Mouse (Mus musculus): Measurements from ENCODE around the gene Vti1a.

Gene Vti1a

GRCm38 (mm10) chr19:55382745-55383144 lies 66.7 kb downstream of the Vti1a start:
- DNase-seq: no peak

GRCm38 (mm10) chr19:55384634-55385033 lies 68.5 kb downstream of the Vti1a start:
- no peak for DNase-seq

- DNase-seq: no peak
Observed at GRCm38 (mm10) chr19:55389019-55389418, 72.9 kb downstream of the Vti1a start.

GRCm38 (mm10) chr19:55390323-55390722 lies 74.2 kb downstream of the Vti1a start:
- no peak for DNase-seq

GRCm38 (mm10) chr19:55401638-55402037 lies 85.5 kb downstream of the Vti1a start:
- no peak for DNase-seq

- peak; percentile 82 for DNase-seq
Observed at GRCm38 (mm10) chr19:55408486-55408885, 92.4 kb downstream of the Vti1a start.

- DNase-seq: no peak
Observed at GRCm38 (mm10) chr19:55411415-55411814, 95.3 kb downstream of the Vti1a start.

GRCm38 (mm10) chr19:55411894-55412293 lies 95.8 kb downstream of the Vti1a start:
- DNase-seq: no peak

- DNase-seq: peak; percentile 55
Observed at GRCm38 (mm10) chr19:55414050-55414449, 98.0 kb downstream of the Vti1a start.

- DNase-seq: no peak
Observed at GRCm38 (mm10) chr19:55418756-55419155, 102.7 kb downstream of the Vti1a start.

GRCm38 (mm10) chr19:55419961-55420360 lies 103.9 kb downstream of the Vti1a start:
- DNase-seq: no peak

GRCm38 (mm10) chr19:55421816-55422215 lies 105.7 kb downstream of the Vti1a start:
- DNase-seq: no peak

GRCm38 (mm10) chr19:55422311-55423064 lies 106.4 kb downstream of the Vti1a start:
- no peak for DNase-seq

GRCm38 (mm10) chr19:55423065-55423716 lies 107.1 kb downstream of the Vti1a start:
- DNase-seq: no peak

- no peak for DNase-seq
Observed at GRCm38 (mm10) chr19:55423952-55424351, 107.9 kb downstream of the Vti1a start.

GRCm38 (mm10) chr19:55424507-55424906 lies 108.4 kb downstream of the Vti1a start:
- DNase-seq: no peak

- DNase-seq: no peak
Observed at GRCm38 (mm10) chr19:55440306-55440705, 124.2 kb downstream of the Vti1a start.

GRCm38 (mm10) chr19:55443618-55444017 lies 127.5 kb downstream of the Vti1a start:
- DNase-seq: no peak

- DNase-seq: no peak
Observed at GRCm38 (mm10) chr19:55449084-55449483, 133.0 kb downstream of the Vti1a start.

GRCm38 (mm10) chr19:55449506-55449905 lies 133.4 kb downstream of the Vti1a start:
- DNase-seq: no peak

GRCm38 (mm10) chr19:55456325-55457091 lies 140.4 kb downstream of the Vti1a start:
- DNase-seq: no peak

GRCm38 (mm10) chr19:55461963-55462362 lies 145.9 kb downstream of the Vti1a start:
- DNase-seq: no peak

- no peak for DNase-seq
Observed at GRCm38 (mm10) chr19:55463670-55464069, 147.6 kb downstream of the Vti1a start.

All from thymus, postnatal 25 days (tissue).